Mouse (Mus musculus) mouse trophoblast stem cell (cell line): ENCODE results near the gene Lsamp.

Experiments
- in situ Hi-C, 2 experiments: fragments of 300-500 bp; cut with MseI, MboI; formaldehyde crosslinking; loops; 2 replicates in 1 of 2; 3 replicates in 1 of 2; pipeline ENCODE4 v1.15.1; 2025

Gene Lsamp

GRCm38 (mm10) chr16:42178866-42179265, 2194.7 kb downstream of the Lsamp start:
- in situ Hi-C loops: no loop called here

- in situ Hi-C loops: no loop called here
Observed at GRCm38 (mm10) chr16:42180025-42180424, 2195.9 kb downstream of the Lsamp start.

- in situ Hi-C loops: no loop called here
Observed at GRCm38 (mm10) chr16:42180473-42180872, 2196.3 kb downstream of the Lsamp start.

GRCm38 (mm10) chr16:42189431-42190081, 2205.4 kb downstream of the Lsamp start:
- in situ Hi-C loops: no loop called here

GRCm38 (mm10) chr16:42190114-42191045, 2206.2 kb downstream of the Lsamp start:
- in situ Hi-C loops: no loop called here
